Mouse (Mus musculus): Measurements from ENCODE around the gene Srp72. TPM values are rescaled to one million over a fixed set of nuclear protein-coding genes. Genes with fewer than 3 reads are reported as not detected.

Srp72 gene
- total RNA-seq (2021) = 10 to 100 TPM; 57.7 to 63.8 TPM
- long read RNA-seq, experiment 1, partial matches to known transcripts = 3 of 11 reads
- long read RNA-seq, experiment 1, other reads (novel, unspliced or antisense) = 3 of 11 reads
- long read RNA-seq, experiment 2, transcript Srp72-201 (19 exons, 3,625 nt) = major isoform, 11 of 14 reads
- long read RNA-seq, experiment 2, partial matches to known transcripts = 0 of 14 reads
- long read RNA-seq, experiment 2, other reads (novel, unspliced or antisense) = 3 of 14 reads

DNA sequence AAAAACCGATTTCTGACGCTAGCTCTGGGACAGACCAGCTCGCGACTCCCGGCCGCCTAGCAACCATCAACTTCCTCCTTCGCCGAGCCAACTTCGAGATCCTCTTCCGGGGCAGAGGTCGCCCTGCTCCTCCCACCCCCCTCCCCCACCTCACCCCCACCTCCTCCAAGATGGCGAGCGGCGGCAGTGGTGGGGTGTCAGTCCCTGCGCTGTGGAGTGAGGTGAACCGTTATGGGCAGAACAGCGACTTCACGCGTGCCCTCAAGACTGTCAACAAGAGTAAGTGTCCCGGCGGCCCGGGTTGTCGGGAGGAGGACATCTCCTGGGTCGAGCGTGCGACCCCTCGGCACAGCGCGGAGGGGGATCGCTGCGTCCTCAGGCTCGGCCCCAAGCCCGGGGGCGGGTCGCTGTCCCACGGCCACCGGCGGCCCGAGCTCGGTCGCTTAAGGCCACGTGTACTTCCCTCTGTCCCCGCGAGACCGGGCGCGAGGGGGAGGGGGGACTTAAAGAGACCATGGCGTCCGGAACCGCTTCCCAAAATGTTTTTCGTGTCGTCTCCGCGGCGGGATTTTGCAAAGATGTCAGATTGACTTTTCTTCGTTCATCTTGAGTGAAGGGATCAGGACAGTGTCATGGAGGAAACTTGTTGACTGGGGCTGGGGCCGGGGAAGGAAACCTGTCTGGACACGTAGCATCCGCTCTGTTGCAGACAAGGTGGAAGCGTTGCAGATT lies at the start of gene Srp72:
Gene Srp72 (plus strand): TSS at position 130 of the 732 bp plus-strand sequence.
- DNase-seq = peak; percentile 88
- intact Hi-C loops (cut with DNase I; ENCODE audit: low total_unique reads) = no loop called here

DNA sequence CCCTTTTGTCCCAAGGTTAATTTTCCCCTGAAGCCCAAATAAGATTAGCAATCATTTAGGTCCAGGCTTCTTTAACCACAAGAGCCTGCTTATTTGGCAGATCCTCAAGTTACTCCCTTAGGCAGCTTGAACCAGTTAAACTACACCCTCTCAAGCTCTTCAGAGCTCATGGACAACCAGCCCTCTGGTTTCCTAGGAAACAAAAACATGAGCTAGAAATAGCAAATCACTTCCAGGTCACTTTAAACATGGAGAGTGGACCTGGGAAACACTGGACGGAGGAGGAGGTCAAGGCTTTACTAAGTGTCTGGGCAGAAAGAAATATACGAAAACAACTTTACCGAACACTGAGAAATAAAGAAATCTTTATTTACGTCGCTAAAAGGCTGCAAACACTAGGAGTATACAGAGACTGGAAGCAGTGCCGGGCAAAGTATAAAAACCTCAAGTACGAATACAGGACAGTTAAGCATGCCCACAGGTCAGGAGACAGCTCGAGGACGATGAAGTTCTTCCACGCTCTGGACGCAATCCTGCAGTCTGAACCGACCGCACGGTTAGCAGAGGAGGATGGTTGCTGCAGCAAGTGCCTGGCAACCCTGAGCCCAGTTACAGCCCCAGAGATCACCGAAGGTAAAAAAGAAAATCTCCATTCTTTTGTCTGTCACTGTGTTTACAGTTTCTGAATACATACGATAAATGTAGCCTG lies 46.2 kb upstream of the Srp72 start:
- intact Hi-C loops (cut with DNase I; ENCODE audit: low total_unique reads) = no loop called here
- no peak for DNase-seq

GRCm38 (mm10) chr5:76929180-76929877 lies 45.2 kb upstream of the Srp72 start:
- intact Hi-C loops (cut with DNase I; ENCODE audit: low total_unique reads) = no loop called here
- no peak for DNase-seq

GRCm38 (mm10) chr5:76939717-76940116 lies 34.8 kb upstream of the Srp72 start:
- DNase-seq = no peak
- intact Hi-C loops (cut with DNase I; ENCODE audit: low total_unique reads) = no loop called here

GRCm38 (mm10) chr5:76941975-76942374 lies 32.5 kb upstream of the Srp72 start:
- intact Hi-C loops (cut with DNase I; ENCODE audit: low total_unique reads) = no loop called here
- no peak for DNase-seq

GRCm38 (mm10) chr5:76942505-76942904 lies 32.0 kb upstream of the Srp72 start:
- DNase-seq = no peak
- intact Hi-C loops (cut with DNase I; ENCODE audit: low total_unique reads) = no loop called here

GRCm38 (mm10) chr5:76944965-76945677 lies 29.4 kb upstream of the Srp72 start:
- intact Hi-C loops (cut with DNase I; ENCODE audit: low total_unique reads) = no loop called here
- no peak for DNase-seq

GRCm38 (mm10) chr5:76945678-76946033 lies 28.8 kb upstream of the Srp72 start:
- intact Hi-C loops (cut with DNase I; ENCODE audit: low total_unique reads) = no loop called here
- no peak for DNase-seq

DNA sequence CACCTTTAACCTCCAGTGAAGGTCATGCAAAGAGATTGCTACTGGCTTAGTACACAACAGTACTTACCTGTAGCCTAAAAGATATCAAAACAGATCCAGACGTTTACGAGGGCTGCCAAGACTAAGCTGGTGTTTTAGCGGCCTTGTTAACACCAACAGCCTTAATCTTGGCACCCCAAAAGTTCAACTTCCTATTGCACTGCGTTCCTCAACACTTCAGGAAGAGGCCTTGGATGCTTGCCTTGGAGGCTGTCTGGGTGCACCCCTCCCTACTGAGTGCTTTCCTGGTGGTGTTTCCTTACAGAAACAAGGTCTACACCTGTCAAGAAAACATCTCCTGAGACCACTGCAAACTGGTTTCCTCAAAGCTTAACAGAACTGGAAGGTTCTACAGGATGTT lies 27.3 kb upstream of the Srp72 start:
- DNase-seq = no peak
- intact Hi-C loops (cut with DNase I; ENCODE audit: low total_unique reads) = no loop called here

GRCm38 (mm10) chr5:76947758-76948157 lies 26.7 kb upstream of the Srp72 start:
- intact Hi-C loops (cut with DNase I; ENCODE audit: low total_unique reads) = no loop called here
- DNase-seq = no peak

DNA sequence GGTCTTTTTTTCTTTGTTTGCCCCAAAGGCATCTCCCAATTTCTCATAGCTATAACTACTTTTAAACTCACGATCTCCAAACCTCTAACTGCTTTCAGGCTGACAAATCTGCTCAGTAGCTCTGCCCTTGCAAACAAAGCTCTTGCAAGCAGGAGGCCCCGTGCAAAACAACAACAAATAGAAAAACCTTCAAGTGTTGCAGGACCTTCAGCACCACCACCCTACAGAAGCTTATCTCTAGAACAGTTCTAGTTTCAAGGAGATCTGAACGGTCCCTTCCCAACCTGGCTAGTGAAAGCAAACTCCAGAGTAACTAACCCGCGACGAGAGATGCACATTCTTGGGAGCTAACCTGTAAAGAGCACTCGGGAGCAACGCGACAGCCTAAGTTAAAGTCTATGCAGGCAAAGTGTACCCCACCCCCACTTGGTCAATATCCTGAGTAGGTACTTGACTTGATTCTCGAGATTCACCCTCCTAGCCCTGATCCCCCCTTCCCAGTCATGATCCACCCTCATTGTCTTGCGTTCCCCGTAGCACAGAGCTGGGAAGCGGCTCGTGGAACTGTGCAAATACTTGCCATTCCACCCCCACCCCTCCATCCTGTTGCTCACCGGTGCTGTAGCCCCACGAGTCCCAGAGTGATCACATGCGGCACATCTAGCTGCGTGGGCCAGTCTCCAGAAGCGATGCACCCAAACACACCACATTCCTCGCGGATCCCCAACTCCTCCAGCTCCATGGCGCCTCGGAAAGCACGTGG lies 24.0 kb upstream of the Srp72 start:
- intact Hi-C loops (cut with DNase I; ENCODE audit: low total_unique reads) = no loop called here
- DNase-seq = no peak

DNA sequence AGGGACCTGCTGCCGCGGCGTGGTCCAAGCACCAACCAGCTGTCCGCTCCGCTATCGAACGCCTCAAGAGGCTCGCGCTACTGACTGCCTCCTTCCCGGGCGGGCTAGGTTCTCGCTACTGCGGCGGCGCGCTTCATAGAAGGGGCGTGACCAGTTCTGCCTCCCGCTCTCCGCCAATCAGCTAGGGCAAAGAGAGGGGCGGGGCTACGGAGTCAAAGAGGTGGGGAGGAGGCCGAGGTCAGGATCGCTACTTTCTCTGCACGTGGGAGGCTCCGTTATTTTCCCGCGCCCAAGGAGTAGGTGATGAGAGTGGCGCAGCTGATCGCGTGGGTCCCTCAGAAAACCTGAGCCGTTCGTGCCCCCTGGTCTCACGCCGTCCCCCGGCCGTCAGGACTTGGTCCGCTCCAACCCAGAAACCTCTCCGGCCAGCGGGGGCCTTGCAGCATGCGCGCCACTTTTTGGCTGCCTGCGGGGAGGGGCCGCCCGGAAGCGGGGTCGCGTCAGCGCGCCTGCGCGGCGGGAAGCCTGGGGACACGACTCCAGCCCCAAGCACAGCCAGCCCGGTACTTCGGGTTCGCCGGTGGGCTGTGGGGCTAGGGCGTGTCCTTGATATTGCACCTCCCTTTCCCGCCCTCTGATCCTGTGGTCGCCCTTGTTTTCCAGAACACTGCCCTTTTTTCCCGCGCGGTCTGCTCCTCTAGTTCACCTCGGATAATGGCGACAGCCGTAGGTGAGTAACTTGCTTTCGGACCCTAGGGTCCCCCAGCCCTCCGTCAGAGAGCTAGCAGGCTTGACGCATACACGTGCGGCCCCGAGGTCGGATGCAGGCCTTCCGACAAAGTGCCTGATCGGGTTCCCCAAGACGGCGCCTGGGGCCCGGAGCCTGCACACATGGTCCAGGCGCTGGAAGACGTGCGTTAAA lies 23.1 kb upstream of the Srp72 start, which contains the start of the genes Paics and Ppat:
Gene Paics (plus strand): TSS at position 202 of the 922 bp plus-strand sequence.
Gene Ppat (minus strand): TSS at position 473 of the 922 bp plus-strand sequence.
- intact Hi-C loops (cut with DNase I; ENCODE audit: low total_unique reads) = no loop called here

DNA sequence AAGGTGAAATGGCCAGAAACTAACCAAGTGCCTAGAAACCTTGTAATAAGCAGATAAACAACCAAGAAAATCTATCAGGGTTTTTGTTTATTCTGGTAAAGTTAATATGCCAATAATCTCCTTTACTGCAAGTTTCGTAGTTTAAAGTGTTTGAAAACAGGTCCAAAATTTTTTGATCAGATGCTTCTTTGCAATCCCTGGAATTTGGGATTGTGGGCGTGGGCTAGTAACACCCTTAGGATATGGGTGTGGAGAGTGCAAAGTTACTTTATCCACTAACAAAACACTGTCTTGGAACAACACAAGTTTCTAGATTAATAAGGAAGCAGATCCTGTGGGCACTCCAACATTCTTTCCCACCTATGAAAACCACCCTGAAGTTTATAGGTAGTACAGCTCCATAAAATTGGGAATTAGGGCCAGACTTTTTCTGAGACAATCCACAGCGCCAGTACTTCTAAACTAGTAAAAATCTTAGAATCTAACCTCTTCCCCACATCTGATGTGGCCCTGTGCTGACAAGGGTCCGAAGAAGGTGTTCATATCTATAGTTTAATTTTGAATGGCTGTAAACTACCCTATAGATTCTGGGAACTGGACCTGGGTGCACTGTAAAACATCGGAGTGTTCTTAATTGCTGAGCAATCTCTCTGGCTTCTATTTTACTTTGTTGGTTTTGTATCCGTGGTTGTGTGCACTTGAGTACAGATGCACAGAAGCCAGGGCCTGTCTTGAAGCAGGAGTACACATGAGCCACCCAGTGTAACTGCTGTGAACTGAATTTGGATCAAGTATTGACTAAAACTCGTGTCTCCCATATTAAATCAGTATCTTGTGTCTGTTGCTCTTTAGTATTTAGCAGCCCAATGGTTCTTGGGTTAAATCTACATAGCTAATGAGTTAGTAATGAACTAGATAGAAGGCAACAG lies 22.1 kb upstream of the Srp72 start:
- intact Hi-C loops (cut with DNase I; ENCODE audit: low total_unique reads) = no loop called here
- no peak for DNase-seq

More for the DNA sequence above, 23.1 kb upstream of the Srp72 start, which contains the start of the genes Paics and Ppat:
- DNase-seq = peak; percentile 99

GRCm38 (mm10) chr5:76953794-76954193 lies 20.7 kb upstream of the Srp72 start:
- intact Hi-C loops (cut with DNase I; ENCODE audit: low total_unique reads) = no loop called here
- DNase-seq = no peak

- intact Hi-C loops (cut with DNase I; ENCODE audit: low total_unique reads) = no loop called here
- DNase-seq = no peak
Observed at GRCm38 (mm10) chr5:76954271-76954900, 20.1 kb upstream of the Srp72 start.

DNA sequence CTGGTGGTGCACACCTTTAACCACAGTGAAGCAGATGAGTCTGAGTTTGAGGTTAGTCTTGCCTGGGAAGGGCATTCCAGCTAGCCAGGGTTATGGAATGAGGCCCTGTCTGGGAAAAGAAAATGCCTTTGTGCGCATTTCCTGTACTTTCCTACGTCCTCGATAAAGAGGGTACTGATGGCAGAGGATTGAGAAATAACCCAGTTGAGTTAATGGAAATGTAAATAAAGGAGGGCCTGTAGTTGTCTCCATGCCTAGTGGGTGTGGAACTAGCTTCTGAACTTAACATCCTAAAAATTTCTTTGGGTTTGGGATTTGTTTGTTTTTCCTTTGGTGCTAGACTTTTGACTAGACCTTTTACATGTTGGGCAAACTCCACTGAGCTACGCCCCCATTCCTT lies 19.0 kb upstream of the Srp72 start:
- DNase-seq = no peak
- intact Hi-C loops (cut with DNase I; ENCODE audit: low total_unique reads) = no loop called here

Data from gastrocnemius, postnatal 14 days (tissue).